Mouse (Mus musculus) ES-E14 (cell line): ENCODE results near the gene Nup93.

Source experiments
- CHD2 ChIP-seq: IDR thresholded peaks from 2 replicates; pipeline ENCODE4 v1.6.1; 2014; ENCODE audit warnings: mild to moderate bottlenecking, low read depth, low read length, inconsistent platforms
- HCFC1 ChIP-seq: IDR thresholded peaks from 2 replicates; pipeline ENCODE4 v1.6.1; 2012; ENCODE audit warnings: low read length, inconsistent platforms, borderline replicate concordance; ENCODE audit not compliant: insufficient read depth
- ZC3H11A ChIP-seq: IDR thresholded peaks from 2 replicates; pipeline ENCODE4 v1.6.1; 2012; ENCODE audit warnings: low read depth, mild to moderate bottlenecking, inconsistent platforms, low read length, borderline replicate concordance
- ZNF384 ChIP-seq: IDR thresholded peaks from 2 replicates; pipeline ENCODE4 v1.6.1; 2012; ENCODE audit warnings: low read depth, low read length, inconsistent platforms

GRCm38 (mm10) chr8:94282453-94282985 lies 68.2 kb downstream of the Nup93 start:
- TF ChIP-seq ZC3H11A (no peak), HCFC1 (no peak), ZNF384 (no peak), CHD2 (no peak)
